Mouse (Mus musculus) forebrain, embryonic 12.5 days (tissue): ENCODE data around the gene Eif4b. TPM values are rescaled to one million over a fixed set of nuclear protein-coding genes. Genes with fewer than 3 reads are reported as not detected.
A peak's percentile ranks its signal among the peaks of the same experiment; 100 is the strongest.

Experiments
- ATAC-seq: fragments of 200-750 bp; cut with Nextera tagmentation; 2 replicates; pipeline ENCODE4 v1.8.0; 2017; ENCODE audit warnings: moderate TSS enrichment; ENCODE audit not compliant: low FRiP score
- H3K27ac ChIP-seq: fragments of 300-500 bp; sonication (generic); 2 replicates; pipeline ENCODE4 v1.5.1; 2016; ENCODE audit warnings: mild to moderate bottlenecking
- H3K27me3 ChIP-seq: fragments of 300-500 bp; sonication (generic); 2 replicates; pipeline ENCODE4 v1.6.1; 2016; ENCODE audit warnings: mild to moderate bottlenecking
- H3K36me3 ChIP-seq: fragments of 300-500 bp; sonication (generic); replicated peaks from 2 replicates; pipeline ENCODE4 v1.6.1; 2016; ENCODE audit warnings: mild to moderate bottlenecking
- H3K4me1 ChIP-seq: fragments of 300-500 bp; sonication (generic); 2 replicates; pipeline ENCODE4 v1.6.1; 2016
- H3K4me2 ChIP-seq: fragments of 300-500 bp; sonication (generic); 2 replicates; pipeline ENCODE4 v1.6.1; 2016; ENCODE audit warnings: mild to moderate bottlenecking, moderate library complexity
- H3K4me3 ChIP-seq: fragments of 300-500 bp; sonication (generic); replicated peaks from 2 replicates; pipeline ENCODE4 v1.5.1; 2016; ENCODE audit warnings: mild to moderate bottlenecking
- H3K9ac ChIP-seq: fragments of 300-500 bp; sonication (generic); 2 replicates; pipeline ENCODE4 v1.6.1; 2016; ENCODE audit warnings: mild to moderate bottlenecking
- H3K9me3 ChIP-seq: fragments of 300-500 bp; sonication (generic); 2 replicates; pipeline ENCODE4 v1.6.1; 2016
- WGBS: fragments of 180-500 bp; shearing (Covaris S2); methylation state at CpG from one replicate; pipeline ENCODE4 v1.1.7; 2016; 5-methylcytosine and 5-hydroxymethylcytosine counted together
- polyA plus RNA-seq: library from polyadenylated mRNA; unstranded; fragments of >200 nt; fragmentation: Nextera tagmentation; extraction: Ambion mirVana; gene quantifications from 2 replicates; pipeline ENCODE4 v1.2.1, GENCODE M21; 2016

Gene Eif4b
- polyA plus RNA-seq, 1 experiment from 2014 or later: 109 TPM

DNA sequence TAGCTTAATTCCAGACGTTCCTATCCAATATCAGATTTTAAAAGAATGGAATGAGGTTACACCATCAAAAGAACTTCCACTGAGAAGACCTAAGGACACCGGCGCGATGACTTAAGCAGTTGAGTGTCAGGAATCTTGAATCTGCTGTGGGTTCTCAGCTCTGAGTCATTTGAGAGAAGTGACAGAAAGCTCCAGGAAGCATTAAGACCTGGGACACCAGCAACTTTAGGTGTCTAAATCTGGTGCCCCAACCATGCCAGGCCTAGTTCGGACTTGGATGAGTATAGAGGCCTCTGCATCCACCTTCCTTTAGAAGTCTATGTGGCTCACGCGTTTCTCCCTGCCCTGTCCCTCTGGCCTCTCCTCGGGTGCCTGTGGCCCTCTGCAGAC lies 26.2 kb downstream of the Eif4b start:
- peak overlapping the region; percentile 85 for H3K4me2 ChIP-seq
- peak overlapping the region; percentile 62 for H3K9ac ChIP-seq
- peak overlapping the region; percentile 59 for H3K4me3 ChIP-seq
- peaks cover 37% of the 10 kb centered on the region for H3K36me3 ChIP-seq
- 28% methylated on average over 8 of the region's 8 CpGs for WGBS
- peaks cover 53% of the 10 kb centered on the region for H3K27me3 ChIP-seq
- H3K27ac ChIP-seq: peak overlapping the region; percentile 70
- ATAC-seq: no peak
- H3K4me1 ChIP-seq: peaks cover 62% of the 10 kb centered on the region
- H3K9me3 ChIP-seq: no peaks in the 10 kb centered on the region

GRCm38 (mm10) chr15:102100161-102100981 lies 26.8 kb downstream of the Eif4b start, which contains the start of gene Tns2:
Gene Tns2 (plus strand): TSS chr15:102100413.
- Histone ChIP-seq H3K4me2 (peak within 1 kb of the TSS; percentile 85), H3K27ac (peak within 1 kb of the TSS; percentile 70), H3K9me3 (no peaks in the 10 kb centered on the region), H3K9ac (peak within 1 kb of the TSS; percentile 62), H3K4me3 (peak within 1 kb of the TSS; percentile 59), H3K27me3 (peaks cover 59% of the 10 kb centered on the region), H3K36me3 (peaks cover 31% of the 10 kb centered on the region), H3K4me1 (peaks cover 62% of the 10 kb centered on the region)
- under 1% methylated on average over 63 of the region's 82 CpGs for WGBS
- peak; percentile 69 for ATAC-seq

DNA sequence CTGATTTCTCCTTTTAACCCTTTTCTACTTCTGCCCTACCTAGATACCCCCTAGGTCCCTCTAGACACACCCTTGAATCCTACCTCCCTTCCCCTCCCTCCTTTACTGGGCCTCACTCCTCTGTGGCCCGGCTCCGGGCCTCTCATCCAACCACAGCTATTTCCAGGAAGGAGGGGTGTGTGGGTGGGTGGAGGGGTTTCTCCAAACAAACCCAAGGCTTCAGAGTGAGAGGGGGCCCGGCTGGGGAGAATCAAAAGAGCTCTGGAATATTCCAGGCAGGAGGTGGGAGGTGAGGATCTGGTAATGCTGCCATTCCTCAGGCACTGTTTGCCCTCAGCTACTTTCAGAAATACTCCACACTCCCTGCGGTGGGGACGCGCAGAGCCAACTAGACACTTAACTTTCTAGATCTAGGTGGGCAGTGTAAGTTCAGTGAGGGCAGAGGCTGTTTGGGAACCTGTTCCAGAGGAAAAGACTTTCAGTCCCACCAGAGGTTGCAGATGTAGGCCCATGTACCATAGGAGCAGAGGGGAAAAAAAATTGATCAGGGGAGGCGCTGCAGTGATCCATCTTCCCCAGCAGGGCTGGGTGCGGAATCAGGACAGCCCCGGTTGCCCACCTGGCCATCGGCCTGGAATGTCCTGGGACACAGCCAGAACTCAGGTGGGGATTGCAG lies 27.6 kb downstream of the Eif4b start:
- Histone ChIP-seq H3K4me3 (peak overlapping the region; percentile 59), H3K4me1 (peaks cover 62% of the 10 kb centered on the region), H3K27me3 (peaks cover 67% of the 10 kb centered on the region), H3K27ac (peak overlapping the region; percentile 70), H3K9me3 (no peaks in the 10 kb centered on the region), H3K9ac (no peak overlapping the region), H3K36me3 (peaks cover 23% of the 10 kb centered on the region), H3K4me2 (peak overlapping the region; percentile 85)
- ATAC-seq: no peak
- WGBS: 26% methylated on average over 10 of the region's 10 CpGs

- Histone ChIP-seq H3K27ac (peak overlapping the region; percentile 62), H3K4me1 (peaks cover 68% of the 10 kb centered on the region), H3K4me2 (peak overlapping the region; percentile 85; the same call in 1 of the 2 replicates), H3K9ac (no peak overlapping the region), H3K9me3 (no peaks in the 10 kb centered on the region), H3K36me3 (peaks cover 17% of the 10 kb centered on the region), H3K27me3 (peaks cover 74% of the 10 kb centered on the region), H3K4me3 (no peak overlapping the region)
- 38% methylated on average over 11 of the region's 11 CpGs for WGBS
- ATAC-seq: no peak
Measured at GRCm38 (mm10) chr15:102101672-102102541, 28.3 kb downstream of the Eif4b start.

- H3K4me1 ChIP-seq: peaks cover 67% of the 10 kb centered on the region
- peak overlapping the region; percentile 13 for H3K4me2 ChIP-seq
- peak overlapping the region; percentile 37 for H3K27ac ChIP-seq
- H3K4me3 ChIP-seq: peak overlapping the region; percentile 3
- H3K27me3 ChIP-seq: peaks cover 82% of the 10 kb centered on the region
- peaks cover 10% of the 10 kb centered on the region for H3K36me3 ChIP-seq
- ATAC-seq: no peak
- peak overlapping the region; percentile 17; the same call in 1 of the 2 replicates for H3K9ac ChIP-seq
- 23% methylated on average over 6 of the region's 6 CpGs for WGBS
- no peaks in the 10 kb centered on the region for H3K9me3 ChIP-seq
Measured at GRCm38 (mm10) chr15:102102548-102103121, 29.1 kb downstream of the Eif4b start.

- H3K4me1 ChIP-seq: peaks cover 62% of the 10 kb centered on the region
- H3K4me3 ChIP-seq: peak overlapping the region; percentile 3
- H3K36me3 ChIP-seq: 0 out of 2 replicates have a peak, but pooled peaks cover 2% of the 10 kb centered on the region
- WGBS: 7% methylated on average over 14 of the region's 14 CpGs
- peak overlapping the region; percentile 13 for H3K4me2 ChIP-seq
- peaks cover 83% of the 10 kb centered on the region for H3K27me3 ChIP-seq
- ATAC-seq: no peak
- H3K9me3 ChIP-seq: no peaks in the 10 kb centered on the region
- H3K9ac ChIP-seq: no peak overlapping the region
- no peak overlapping the region for H3K27ac ChIP-seq
Measured at GRCm38 (mm10) chr15:102103371-102103946, 29.9 kb downstream of the Eif4b start.

DNA sequence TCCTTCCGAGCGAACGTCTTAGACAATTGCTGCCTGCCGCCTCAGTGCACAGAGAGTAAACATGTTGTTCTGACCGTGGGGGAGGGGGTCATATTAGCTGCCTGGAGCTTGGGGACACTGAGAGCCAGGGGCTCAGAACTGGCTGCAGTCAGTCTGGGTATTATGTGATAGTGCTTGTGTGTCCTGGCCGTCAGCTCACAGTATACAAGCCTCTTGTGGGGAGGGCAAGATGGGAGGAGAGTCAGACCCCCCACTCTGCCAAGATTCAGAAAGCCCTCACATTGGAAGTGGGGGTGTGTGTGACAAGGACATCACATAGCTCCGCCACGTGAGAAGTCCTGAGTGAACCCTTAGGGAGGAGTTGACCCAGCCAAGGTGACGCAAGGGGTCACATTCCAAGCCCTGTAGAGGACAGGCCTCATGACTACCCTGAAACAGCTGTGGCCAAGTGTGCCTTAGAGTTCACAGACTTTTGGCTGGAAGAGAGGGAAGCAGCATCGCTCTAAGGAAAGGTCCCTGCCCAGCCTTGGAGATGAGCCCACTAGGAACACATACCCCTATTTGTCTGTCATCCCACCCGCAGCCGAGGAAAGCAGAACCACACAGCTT lies 30.5 kb downstream of the Eif4b start:
- no peak overlapping the region for H3K27ac ChIP-seq
- peak overlapping the region; percentile 13 for H3K4me2 ChIP-seq
- 0 out of 2 replicates have a peak overlapping the region, but pooled peaks have one; percentile 3 for H3K4me3 ChIP-seq
- no peak for ATAC-seq
- WGBS: 32% methylated on average over 12 of the region's 12 CpGs
- no peaks in the 10 kb centered on the region for H3K36me3 ChIP-seq
- H3K9me3 ChIP-seq: no peaks in the 10 kb centered on the region
- peaks cover 62% of the 10 kb centered on the region for H3K4me1 ChIP-seq
- peaks cover 81% of the 10 kb centered on the region for H3K27me3 ChIP-seq
- H3K9ac ChIP-seq: no peak overlapping the region

GRCm38 (mm10) chr15:102105360-102105759 lies 31.8 kb downstream of the Eif4b start:
- Histone ChIP-seq H3K9me3 (no peaks in the 10 kb centered on the region), H3K27me3 (peaks cover 75% of the 10 kb centered on the region), H3K4me2 (no peak overlapping the region), H3K4me1 (peaks cover 52% of the 10 kb centered on the region), H3K27ac (no peak overlapping the region), H3K36me3 (no peaks in the 10 kb centered on the region), H3K4me3 (no peak overlapping the region), H3K9ac (no peak overlapping the region)
- 53% methylated on average over 5 of the region's 5 CpGs for WGBS
- ATAC-seq: no peak

DNA sequence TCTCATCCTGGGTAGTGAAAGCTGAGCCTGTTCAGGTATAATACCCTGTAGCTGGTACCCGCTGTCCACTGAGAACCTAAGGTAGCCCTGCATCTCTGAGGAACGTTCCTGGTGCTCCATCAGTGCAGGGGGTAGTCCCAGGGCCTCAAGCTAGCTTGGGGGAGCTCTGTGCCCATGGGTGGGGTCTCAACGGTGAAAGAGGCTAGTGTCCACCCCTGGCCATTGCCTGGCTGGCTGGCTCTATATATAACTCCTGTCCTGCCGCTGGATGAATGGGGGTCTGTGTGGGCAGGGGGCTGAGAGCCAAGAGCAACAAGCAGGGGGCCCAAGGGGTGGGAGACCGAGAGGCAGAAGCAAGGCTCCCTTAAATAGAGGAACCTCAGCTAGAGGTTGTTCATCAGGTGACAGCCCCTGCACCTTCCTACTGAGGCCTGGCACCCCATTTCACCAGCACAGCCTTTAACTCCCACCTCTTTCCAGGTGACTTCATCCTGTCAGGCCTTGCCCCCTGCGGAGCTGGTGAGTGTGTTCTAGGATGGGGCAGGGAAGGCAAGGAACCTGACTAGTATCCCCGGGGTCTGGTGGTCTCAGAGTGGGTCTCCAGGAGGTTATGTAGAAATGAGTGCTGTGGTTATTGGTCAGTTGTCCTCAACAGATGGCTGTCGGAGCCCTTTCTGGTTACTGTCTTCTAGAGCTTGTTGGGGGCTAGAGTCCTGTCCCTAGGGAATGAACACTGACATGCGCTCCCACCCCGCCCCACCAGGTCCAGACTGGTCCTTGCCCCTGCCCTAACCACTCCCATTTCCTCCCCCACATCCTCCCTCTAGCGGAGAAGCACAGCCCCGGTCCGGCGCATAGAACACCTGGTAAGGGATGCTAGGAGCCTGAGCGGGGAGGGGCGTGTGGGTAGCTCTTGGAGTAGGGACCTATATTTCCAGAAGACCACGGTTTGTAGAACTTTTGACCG lies 32.5 kb downstream of the Eif4b start:
- H3K4me3 ChIP-seq: peak overlapping the region; percentile 37

DNA sequence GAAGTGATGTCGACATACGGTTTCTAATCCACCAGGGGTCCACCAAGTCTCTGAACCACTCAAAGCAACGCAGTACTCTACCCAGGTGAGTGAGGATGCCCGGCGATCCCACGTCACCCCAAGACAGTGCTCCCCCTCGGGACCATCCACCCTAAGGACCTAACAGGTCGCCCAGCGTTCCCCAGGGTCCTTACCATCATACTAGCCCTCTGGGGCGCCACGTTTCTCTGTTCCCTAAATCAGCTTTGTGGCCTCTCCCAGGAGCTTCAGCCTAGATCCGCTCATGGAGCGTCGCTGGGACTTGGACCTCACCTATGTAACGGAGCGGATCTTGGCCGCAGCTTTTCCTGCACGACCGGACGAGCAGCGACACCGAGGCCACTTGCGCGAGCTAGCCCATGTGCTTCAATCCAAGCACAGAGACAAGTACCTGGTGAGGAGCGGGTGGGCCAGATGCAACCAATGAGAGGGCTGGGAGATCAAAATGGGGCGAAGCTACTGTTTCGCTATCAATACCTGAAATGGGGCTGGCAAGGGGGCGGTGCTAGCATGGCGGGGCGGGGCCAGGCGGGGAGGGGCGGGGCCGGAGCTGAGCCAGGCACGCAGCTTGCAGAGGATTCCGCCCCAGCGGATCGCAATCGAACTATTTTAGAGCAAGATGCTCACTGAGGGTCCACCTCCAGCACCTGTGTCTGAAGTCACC lies 33.3 kb downstream of the Eif4b start:
- H3K9ac ChIP-seq: peak overlapping the region; percentile 38; the same call in 1 of the 2 replicates
- H3K4me2 ChIP-seq: peak overlapping the region; percentile 57
- peak overlapping the region; percentile 37 for H3K4me3 ChIP-seq
- no peaks in the 10 kb centered on the region for H3K36me3 ChIP-seq
- ATAC-seq: no peak
- WGBS: 3% methylated on average over 34 of the region's 38 CpGs
- no peak overlapping the region for H3K27ac ChIP-seq
- H3K27me3 ChIP-seq: peaks cover 65% of the 10 kb centered on the region
- no peaks in the 10 kb centered on the region for H3K9me3 ChIP-seq
- H3K4me1 ChIP-seq: peaks cover 36% of the 10 kb centered on the region

More for the DNA sequence above, 32.5 kb downstream of the Eif4b start:
- peaks cover 45% of the 10 kb centered on the region for H3K4me1 ChIP-seq
- H3K9ac ChIP-seq: no peak overlapping the region; the same call in 1 of the 2 replicates
- no peaks in the 10 kb centered on the region for H3K9me3 ChIP-seq
- H3K4me2 ChIP-seq: peak overlapping the region; percentile 57
- H3K27me3 ChIP-seq: peaks cover 70% of the 10 kb centered on the region
- H3K36me3 ChIP-seq: no peaks in the 10 kb centered on the region
- ATAC-seq: no peak
- no peak overlapping the region for H3K27ac ChIP-seq
- 27% methylated on average over 18 of the region's 18 CpGs for WGBS
